Mouse (Mus musculus) layer of hippocampus, adult 9-10 months (tissue): ENCODE data around the gene Stk32c.

Source experiments
- DNase-seq: peaks from one replicate; pipeline ENCODE4 v3.0.0; 2022; ENCODE audit warnings: low spot score

The Stk32c gene

DNA sequence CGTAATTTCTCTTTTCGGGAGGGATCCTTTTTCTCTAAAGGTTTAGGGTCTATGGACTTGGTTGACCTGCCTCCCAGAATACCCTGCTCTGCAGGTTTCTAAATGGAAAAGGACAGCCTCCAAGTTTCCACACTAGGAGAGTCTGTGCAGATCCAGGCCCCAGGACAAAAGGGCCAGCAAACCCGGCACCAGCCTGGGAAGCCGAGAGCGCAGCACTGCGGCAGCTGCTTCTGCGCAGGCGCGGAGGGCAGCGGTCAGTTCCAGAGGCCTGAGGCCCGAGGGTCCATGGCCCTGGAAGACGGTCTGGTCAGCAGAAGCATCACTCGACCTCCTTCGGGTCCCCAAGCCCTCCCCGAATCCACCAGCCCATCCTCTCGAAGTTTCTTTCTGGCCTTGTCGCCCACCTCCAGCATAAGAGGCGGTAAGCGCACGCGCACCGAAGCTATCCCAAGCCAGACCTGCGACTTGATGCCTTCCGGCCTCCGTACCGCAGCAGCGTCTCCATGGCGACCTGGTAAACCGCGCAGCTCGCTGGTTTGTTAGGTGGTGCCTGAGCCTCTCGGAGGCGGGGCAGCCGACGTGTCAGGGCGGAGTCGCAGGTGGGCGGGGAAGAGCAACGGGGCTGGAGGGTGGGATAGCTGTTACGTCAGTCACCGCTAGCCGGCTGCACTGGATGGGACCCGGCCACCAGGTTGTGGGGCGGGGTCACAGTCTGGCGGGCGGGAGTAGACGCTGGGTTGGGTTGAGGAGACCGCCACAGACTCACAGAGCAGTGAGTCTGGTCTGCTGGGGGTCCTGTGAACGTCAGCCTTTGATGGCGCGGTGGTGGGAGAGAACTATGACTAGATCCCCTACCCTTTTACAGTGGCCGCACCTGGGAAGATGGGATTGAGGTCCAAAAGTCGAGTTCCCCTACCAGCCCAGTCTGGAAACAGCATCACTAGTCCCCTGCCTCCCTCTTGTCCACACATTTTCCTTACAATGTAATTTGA is at the start of gene Stk32c, which contains the start of gene Lrrc27:
Stk32c (minus strand) TSS at position 554 of the 992 bp plus-strand sequence.
Lrrc27 (plus strand) TSS at position 235 of the 992 bp plus-strand sequence.
- DNase-seq: peak; percentile 95

DNA sequence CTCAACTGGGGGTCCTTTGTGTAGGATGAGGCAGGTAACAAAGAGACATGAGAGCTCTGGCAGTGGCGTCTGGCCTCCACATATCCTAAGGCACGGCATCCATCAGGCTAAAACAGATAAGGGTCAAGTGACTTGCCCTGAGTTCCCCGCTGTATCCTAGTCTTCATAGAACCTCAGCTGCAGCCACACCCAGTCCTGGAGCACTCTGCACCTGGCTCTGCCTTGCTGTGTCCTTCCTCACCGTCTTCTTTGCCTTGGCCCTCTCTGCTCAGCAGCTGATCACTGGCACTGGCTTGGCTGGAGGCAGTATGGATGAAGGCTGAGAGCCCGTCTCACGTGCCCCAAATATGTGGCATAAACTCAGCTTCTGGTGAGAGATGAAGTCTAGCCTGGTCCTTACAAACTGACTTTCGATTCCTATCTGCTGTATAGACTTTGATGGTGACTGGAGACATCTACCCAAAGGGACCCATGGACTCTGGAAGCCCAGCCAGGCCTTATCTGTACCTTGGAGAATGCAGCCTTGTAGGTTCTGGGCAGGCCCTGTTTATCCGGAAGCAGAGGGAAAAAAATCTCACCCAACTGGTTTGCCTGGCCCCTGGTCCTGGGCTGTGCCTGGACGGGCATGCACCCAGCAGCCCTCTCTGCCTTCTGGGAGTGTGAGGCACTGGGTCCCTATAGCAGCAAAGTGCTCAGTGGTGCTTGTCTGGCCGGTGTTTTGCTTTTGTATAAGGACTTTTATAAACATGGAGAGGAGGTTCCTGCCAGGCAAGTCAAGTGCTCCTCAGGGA is 44.8 kb upstream of the Stk32c start:
- no peak for DNase-seq

DNA sequence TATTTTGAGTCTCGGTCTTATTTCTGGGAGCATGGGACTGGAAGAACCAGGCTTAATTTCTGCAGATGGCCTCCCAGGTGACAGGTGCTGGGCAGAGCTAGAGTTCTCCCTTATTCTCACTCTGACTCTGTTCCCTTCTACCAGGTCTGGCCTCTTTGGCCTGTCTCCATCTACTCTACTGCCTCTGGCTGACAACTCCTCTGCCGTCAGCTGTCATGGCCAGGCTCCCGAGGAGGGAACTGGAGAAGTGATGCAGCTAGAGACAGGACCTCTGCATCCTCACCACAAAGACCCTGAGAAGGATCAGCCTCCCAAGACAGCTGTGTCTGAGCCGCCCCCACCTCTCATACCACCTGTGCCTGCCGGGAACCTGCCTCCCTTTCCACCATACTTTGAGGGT is 41.5 kb upstream of the Stk32c start:
- no peak for DNase-seq

DNA sequence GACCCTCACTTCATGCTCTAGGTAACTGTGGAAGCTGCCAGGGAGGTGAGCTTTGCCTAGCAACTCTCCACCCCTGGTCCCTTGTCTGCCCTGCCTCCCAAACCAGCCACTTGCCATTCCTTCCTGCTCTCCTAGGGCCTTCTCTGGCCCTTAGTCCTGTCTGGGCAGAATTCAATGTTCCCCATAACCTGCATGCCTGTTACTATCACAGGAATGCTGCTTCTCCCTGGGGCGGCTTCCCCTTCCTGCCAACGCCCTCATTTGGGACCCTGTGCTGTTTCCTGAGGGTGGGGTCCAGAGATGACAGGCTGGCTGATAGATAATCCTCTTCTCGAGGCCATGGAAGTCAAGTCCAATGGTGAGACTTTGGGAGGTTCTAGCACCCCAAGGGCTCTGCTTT is 40.4 kb upstream of the Stk32c start:
- no peak for DNase-seq

DNA sequence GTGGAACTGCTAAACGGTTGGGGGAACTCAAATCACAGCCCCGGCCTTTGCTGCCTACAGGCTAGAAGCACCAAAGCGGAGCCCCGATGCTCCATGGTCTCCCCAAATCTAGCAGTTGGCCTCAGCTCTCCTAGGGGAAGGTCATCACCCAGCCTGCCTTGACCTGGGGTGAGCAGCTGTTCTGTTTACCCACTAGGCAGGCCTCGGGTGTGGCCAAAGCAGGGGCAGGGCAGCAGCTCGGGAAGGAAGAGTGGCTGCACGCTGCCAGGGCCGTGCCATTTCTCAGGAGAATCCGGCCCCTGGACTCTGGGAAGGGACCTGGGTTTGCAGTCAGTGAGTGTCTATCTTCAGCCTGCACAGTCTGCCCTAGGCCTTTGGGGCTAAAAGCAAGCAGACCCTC is 39.9 kb upstream of the Stk32c start:
- no peak for DNase-seq

DNA sequence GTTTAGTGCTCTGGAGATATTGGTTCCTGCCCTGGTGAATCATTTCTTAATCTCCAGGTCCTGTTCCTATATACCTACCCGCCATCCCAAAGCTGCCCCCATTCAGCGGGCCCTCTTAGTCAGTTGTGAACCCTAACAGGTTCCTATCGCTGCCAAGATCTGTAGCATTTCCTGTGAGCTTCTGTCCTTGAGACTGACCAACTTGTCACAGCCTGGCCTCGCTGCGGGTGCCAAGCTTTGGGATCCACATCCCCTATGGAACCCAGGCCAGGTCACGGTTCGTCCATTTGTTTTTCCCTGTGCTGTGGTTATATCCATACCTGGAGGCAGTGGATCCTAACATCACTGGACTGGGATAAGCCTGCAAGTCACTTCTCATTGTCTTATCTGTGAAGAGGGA is 39.5 kb upstream of the Stk32c start:
- no peak for DNase-seq

DNA sequence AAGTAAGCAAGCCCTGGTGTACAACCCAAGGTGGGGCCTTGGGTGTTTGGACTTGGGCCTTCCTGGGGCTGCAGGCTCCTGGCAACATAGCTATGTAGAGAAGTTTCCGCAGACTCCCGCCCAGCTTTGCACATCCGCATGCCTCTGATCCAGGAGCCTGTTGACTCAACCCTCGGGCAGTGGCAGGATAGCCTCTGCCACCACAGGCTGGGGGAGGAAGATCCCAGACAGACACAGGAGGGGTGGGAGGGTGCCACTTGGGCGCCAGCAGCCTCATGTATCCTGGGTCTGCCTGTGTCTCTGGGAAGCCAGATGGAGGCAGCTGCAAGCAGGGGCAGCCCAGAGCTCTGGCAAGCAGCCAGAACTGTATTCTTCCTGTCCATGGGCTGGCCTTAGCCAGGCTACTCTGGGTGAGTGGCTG is 38.8 kb upstream of the Stk32c start:
- DNase-seq: no peak

DNA sequence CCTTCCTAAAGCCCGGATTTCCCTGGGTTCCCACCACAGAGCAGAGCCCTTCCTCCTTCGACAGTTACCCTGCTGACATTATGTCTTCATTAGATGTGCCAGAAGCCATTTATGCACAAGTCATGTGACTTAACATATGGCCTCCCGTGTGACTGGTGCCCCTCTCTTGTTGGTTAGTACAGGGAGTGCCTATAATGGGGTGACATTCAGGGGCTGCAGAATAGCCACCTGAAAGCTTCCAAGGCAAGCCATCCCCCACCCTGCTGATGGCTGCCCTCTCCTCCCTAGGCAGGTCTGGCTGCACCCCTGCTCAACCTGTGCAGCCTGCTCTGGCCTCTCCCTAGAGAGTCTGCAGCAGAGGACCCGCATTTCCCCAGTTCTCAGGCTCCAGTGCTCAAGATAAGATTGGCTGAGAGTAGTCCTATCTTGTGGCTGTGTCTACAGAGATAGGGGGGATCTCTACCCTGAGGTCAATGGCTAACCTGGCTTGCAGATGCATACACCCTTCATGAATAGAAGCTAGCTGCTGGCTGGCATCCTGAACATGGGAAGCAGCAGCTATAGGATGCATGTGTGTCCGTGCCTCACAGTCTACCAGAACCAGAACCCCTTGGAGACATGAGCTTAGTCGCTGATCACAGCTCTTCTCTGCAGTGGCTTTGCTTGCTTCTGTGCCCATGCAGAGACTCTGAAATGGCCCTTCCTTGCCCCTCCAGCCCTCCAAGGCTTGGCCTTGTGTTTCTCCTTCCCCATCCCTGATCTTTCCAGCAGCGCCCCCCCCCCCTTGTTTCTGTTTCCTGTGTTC is 36.5 kb upstream of the Stk32c start:
- DNase-seq: no peak

DNA sequence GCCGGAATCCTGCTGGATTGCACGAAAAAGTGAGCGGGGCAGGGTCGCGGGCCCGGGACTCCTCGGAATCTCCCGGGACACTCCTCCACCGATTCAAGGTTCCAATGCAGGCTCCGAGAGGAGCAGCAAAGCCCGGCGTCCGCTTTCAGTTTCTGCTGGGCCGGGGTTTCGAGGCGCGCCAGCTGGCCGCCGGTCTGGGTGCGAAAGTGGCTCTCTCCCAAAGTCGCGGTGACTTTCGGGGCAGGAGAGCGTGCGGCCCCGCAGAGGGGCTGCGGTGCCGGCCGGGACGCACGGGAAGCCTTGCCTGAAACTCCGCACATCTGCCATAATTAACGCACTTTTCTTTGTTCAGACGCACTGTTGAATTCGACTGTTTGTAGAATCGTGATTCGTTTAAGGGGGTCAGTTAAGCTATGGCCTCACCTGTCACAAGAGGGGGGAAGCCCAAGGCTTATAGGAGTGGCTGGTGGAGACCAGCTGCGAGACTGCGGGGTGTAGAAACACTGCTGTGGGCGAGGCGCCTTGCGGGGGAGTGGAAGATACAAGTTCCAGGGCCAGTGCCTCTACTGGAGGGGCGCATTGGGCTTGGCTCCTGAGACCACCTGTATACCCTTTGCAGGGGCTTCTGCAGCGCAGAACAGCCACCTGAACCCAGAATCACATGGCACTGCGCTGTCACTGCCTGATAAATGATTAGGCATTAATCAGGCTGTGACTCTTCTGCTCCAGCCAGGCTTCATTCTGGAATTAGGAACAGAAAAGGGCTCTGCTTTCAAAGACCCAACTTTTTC is 35.7 kb upstream of the Stk32c start:
- DNase-seq: no peak

DNA sequence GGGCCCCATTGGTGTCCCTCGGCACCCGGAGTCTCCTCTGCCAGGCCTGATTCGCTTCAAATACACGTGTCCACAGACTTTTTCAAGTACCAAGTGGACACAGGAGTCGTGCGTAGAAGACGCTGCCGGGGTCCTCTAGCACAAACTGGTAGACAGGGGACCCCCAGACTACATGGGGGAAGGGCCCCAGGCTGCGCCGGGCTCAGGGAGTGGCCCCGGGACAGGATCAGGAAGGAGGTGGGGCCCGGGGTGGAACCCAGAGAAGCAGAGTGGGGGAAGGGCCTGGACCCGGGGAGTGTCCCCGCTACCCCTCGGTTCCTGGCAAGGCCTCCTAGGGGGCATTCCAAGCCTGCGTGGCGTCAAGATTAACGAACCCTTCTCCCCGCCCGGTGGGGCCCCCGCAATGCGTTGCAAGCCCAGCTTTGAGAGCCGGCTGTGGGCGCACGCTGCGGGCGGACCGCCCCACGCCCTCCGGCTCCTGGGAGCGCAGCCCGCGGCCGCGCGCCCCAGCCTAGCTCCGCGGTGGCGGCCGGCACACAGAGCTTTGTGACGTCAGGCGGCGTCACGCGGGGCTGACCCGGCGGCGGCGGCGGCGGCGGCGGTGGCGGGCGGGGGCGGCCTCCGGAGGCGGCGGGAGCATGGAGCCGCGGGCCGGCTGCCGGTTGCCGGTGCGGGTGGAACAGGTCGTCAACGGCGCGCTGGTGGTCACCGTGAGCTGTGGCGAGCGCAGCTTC is 34.9 kb upstream of the Stk32c start, which contains the start of gene Pwwp2b:
Pwwp2b (plus strand) TSS at position 602 of the 734 bp plus-strand sequence.
- DNase-seq: no peak

DNA sequence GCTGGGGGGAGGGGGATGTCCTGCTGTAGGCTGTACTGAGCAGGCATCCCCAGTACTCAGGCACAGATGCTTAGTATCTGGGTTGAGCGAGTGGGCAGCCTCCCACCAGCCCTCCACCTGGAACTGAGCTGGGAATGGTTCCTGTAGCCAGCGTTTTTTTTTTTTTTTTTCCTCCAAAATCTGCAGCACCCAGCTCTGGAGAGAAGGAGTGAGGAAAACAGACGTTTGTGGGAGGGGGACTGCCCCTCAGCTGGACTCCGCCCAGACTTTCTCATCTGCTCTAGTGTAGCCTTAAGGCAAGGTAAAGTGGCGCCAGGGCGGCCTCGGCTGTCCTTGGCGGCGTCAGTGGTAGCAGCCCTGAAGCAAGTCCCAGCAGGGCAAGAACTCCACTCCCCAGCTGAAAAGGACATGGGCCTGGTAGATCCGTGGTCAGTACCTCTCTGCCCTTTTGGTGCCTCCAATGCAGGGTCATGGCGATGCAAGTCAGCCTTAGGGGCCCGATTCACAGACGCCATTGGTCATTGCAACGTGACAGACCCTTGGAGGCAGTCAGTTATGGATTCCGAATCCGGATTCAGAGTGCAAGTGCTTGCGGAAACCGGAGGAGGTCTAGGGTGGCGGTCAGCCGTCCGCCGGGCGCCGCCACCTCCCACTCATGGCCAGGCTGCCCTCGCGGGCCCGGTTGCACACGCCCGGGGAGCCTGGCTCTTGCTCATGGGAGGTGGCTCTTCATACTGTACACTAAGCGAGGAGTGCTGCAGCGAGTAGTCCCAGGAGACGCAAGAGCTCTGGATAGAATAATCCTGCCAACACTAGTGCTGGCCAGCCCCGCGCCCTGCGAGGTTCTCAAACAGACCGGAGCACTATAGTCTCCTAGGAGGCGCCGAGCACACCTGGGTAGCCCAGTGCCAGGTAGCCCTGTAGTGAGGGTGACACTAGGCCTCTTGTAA is 34.1 kb upstream of the Stk32c start:
- no peak for DNase-seq

DNA sequence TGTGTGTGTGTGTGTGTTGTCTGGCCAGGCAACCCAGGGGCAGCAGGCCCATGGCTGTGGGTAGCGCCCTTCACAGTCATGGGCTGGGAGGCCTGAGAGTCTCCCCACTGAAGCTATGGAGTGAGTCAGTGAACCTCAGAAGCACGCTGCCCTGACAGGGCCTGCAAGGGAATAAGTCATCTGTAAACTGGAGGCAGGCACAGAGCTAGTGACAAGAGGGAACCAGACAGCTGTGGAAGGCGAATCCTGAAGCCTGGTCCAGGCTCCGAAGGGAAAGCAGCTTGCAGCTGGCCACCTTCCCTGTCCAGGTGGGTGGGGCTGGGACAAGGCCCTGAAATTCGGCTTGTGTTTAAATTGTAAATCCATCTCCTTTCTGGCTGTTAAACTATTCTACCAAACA is 33.0 kb upstream of the Stk32c start:
- no peak for DNase-seq

DNA sequence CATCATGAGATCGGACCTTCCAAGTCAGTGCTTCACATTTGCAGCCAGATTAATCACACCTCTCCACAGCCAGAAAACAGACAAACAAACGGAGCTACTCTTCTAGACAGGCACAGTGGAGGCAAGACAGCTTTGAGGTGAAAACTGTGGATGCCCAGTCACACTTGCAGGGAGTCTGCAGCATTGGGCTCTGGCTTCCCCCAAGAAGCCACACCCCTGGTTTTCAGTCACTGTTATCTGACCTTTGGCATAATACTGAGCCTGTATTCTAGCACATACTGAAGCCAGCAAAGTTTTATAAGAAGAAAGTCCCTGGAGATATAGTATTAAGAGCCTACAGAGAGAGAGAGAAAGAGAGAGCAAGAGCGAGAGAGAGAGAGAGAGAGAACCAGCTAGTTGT is 26.3 kb upstream of the Stk32c start:
- no peak for DNase-seq

DNA sequence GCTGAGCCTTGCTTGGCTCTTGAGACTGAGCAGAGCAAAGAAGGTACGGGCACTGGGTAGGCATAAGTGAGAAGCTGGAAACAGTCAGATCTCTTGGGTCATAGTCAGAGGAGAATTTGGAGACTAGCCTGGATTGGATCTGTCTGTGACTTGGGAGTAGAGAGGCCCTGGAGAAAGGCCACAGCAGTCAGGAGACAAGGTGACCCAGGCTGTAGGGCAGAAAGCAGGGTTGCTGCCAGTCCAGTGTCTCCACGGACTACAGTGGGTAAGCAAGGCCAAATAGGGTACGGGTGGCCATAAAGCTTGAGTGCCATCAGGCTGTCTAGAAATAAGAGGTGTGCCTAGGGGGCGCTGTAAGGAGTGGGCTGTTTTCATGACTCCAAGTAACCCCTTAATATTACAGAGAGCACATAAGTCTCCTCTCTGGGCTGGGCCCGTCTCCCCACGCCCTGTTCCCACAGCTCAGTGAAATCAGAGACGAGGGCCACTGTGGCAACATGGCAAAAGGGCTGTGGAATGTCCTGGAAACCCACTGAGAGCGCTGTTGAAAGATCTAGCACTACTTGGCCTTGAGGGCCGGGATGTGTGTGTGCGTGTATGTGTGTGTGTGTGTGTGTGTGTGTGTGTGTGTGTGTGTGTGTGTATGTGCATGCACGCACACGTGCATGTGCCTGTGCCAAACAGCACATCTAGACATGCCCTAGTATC is 22.7 kb upstream of the Stk32c start:
- no peak for DNase-seq

DNA sequence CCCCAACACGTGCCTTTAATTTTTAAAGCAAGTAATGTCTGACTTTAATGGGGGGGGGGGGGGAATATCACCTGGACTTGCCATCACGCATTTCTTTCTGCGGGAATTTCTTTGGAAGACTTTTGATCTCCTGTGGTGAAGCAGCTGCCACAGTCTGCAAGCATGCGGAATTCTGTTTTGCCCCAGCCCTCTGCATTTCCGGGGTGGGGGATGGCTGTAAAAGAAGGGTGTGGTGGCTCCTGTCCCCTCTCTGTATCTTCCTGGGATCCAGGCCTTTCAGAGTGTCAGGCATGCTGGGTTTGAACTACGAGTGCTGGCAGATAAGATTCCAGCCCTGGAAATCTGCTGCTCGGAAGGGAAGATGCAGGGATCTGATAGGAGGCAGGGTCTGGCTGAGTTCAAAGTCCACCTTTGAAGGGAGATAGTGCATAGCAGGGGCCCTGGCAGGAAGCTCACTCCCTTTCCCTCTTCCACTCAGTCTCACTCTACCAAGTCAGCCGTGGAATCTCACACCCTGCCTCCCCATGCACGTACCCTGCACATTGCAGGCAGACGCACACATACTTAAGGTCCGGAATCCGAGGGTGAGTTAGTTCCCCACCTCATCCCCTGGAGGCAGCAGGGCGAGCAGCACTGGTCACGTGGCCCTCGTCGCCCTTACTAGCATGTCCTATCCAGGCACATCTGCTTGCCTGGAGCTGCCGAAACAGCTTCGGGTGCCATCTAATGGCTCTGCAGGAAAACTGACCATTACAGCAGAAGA is 21.5 kb upstream of the Stk32c start:
- no peak for DNase-seq

DNA sequence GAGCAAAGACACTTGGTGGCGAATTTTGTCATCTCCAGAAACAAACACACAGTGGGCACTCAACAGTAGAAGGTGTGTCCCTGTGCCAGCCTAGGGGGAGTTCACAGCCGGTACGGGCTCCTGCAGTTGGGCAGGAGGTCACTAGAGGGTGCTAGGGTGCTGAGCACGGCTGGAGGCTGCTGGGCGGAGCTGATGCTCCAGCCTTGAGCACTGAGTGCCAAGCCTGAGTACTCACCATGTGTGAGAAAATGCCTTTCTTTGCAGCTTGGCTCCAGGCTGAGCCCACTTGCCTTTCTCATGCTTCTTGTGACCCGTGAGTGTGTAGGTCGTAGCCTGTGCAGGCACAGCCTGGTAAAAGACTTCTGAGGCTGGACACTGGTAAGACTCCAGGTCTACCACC is 20.6 kb upstream of the Stk32c start:
- peak; percentile 75 for DNase-seq

DNA sequence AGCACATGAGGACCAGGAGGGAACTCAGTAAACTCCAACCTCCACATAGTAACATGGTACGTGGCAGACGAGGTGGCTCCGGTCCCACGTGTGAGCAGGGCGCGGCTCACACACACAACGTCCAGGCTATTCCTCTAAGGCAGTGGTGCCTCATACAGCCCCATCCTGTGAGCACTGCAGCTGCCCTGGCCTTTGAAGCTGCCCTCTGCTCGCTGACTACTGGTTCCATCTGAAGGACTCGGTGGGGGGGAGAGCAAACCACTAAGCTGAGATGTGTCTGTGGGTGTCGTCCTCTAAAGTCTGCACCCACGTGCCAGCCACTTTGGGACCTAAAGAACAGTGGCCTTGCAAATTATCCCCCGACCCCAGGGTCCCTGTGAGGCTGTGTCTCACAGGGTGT is 17.1 kb upstream of the Stk32c start:
- no peak for DNase-seq

DNA sequence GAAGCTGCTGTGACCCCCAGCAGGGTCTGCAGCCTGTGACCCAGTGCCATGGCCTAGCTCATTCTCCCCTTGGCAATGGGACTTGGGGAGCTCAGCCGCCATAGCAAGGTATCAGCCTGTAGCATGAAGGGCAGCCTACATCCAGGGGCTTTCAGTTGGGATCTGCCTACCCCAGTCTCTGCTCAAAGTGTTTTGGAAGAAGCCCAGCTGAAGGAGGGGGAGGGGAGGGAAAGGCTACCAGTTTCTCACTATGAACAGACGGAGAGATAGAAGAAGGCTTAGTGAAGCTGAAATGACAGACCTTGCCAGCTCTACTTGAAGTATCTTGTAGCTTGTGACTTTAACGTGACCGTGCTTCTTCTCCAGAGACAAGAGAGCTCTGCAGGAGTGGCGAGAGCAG is 16.7 kb upstream of the Stk32c start:
- DNase-seq: no peak
